Mouse (Mus musculus) cortical plate, adult 2 months (tissue): ENCODE results near the gene Kcnk2. TPM values are rescaled to one million over a fixed set of nuclear protein-coding genes. Genes with fewer than 3 reads are reported as not detected.
A peak's percentile ranks its signal among the peaks of the same experiment; 100 is the strongest.

ENCODE experiments used
- H3K27ac ChIP-seq: fragments of 200-500 bp; 2 replicates; pipeline ENCODE4 v1.5.1; 2012; ENCODE audit warnings: low read length, control low read depth, inconsistent platforms; ENCODE audit not compliant: insufficient read depth
- H3K4me1 ChIP-seq: fragments of 200-500 bp; 2 replicates; pipeline ENCODE4 v1.6.1; 2011; ENCODE audit warnings: low read length; ENCODE audit not compliant: control insufficient read depth, insufficient read depth
- H3K4me3 ChIP-seq: fragments of 200-500 bp; 2 replicates; pipeline ENCODE4 v1.5.1; 2011; ENCODE audit warnings: mild to moderate bottlenecking, low read length, control low read depth; ENCODE audit not compliant: insufficient read depth
- CTCF ChIP-seq: fragments of 200-500 bp; IDR thresholded peaks from 2 replicates; pipeline ENCODE4 v1.5.1; 2011; ENCODE audit warnings: mild to moderate bottlenecking, control low read depth, low read length; ENCODE audit not compliant: insufficient read depth; ENCODE audit errors: extremely low read depth
- POLR2A ChIP-seq: fragments of 200-500 bp; IDR thresholded peaks from 2 replicates; pipeline ENCODE4 v1.6.1; 2011; ENCODE audit warnings: mild to moderate bottlenecking, low read length, control low read depth; ENCODE audit not compliant: insufficient read depth; ENCODE audit errors: extremely low read depth
- polyA plus RNA-seq: library from polyadenylated mRNA; depleted of rRNA; stranded (reverse); fragments of >200 nt; gene quantifications from 2 replicates; pipeline ENCODE4 v1.2.3, GENCODE M21; 2012

The Kcnk2 gene
- polyA plus RNA-seq, 1 experiment, result 40.2 TPM

- peak overlapping the region; percentile 78 for H3K27ac ChIP-seq
- H3K4me3 ChIP-seq, result 0 out of 2 replicates have a peak overlapping the region, but pooled peaks have one; percentile 3
- TF ChIP-seq POLR2A, result no peak
- no peak for TF ChIP-seq CTCF
- H3K4me1 ChIP-seq, result peaks cover 7% of the 10 kb centered on the region
Measured at GRCm38 (mm10) chr1:189228222-189229084, 173.6 kb downstream of the Kcnk2 start.

GRCm38 (mm10) chr1:189227479-189227878 lies 174.6 kb downstream of the Kcnk2 start:
- no peak for TF ChIP-seq POLR2A
- TF ChIP-seq CTCF, result no peak
- Histone ChIP-seq H3K4me3 (no peak overlapping the region), H3K27ac (no peak overlapping the region), H3K4me1 (peaks cover 6% of the 10 kb centered on the region)

GRCm38 (mm10) chr1:189219051-189219450 lies 183.0 kb downstream of the Kcnk2 start:
- TF ChIP-seq POLR2A, result no peak
- TF ChIP-seq CTCF, result no peak
- Histone ChIP-seq H3K4me3 (no peak overlapping the region), H3K4me1 (peaks cover 11% of the 10 kb centered on the region), H3K27ac (no peak overlapping the region)

- TF ChIP-seq POLR2A (no peak), CTCF (no peak)
- H3K4me3 ChIP-seq, result no peak overlapping the region
- peaks cover 11% of the 10 kb centered on the region for H3K4me1 ChIP-seq
- no peak overlapping the region for H3K27ac ChIP-seq
Measured at GRCm38 (mm10) chr1:189217751-189218564, 184.1 kb downstream of the Kcnk2 start.

GRCm38 (mm10) chr1:189215131-189215530 lies 186.9 kb downstream of the Kcnk2 start:
- Histone ChIP-seq H3K27ac (no peak overlapping the region), H3K4me1 (peaks cover 11% of the 10 kb centered on the region), H3K4me3 (no peak overlapping the region)
- TF ChIP-seq POLR2A (no peak), CTCF (no peak)

- Histone ChIP-seq H3K27ac (no peak overlapping the region), H3K4me3 (no peak overlapping the region), H3K4me1 (peaks cover 11% of the 10 kb centered on the region)
- no peak for TF ChIP-seq CTCF
- TF ChIP-seq POLR2A, result no peak
Measured at GRCm38 (mm10) chr1:189214477-189214876, 187.6 kb downstream of the Kcnk2 start.

- Histone ChIP-seq H3K4me3 (no peak overlapping the region), H3K27ac (no peak overlapping the region), H3K4me1 (no peaks in the 10 kb centered on the region; the same call in 1 of the 2 replicates)
- TF ChIP-seq CTCF (no peak), POLR2A (no peak)
Measured at GRCm38 (mm10) chr1:189209715-189210108, 192.4 kb downstream of the Kcnk2 start.

GRCm38 (mm10) chr1:189209029-189209714 lies 192.9 kb downstream of the Kcnk2 start:
- H3K4me3 ChIP-seq, result no peak overlapping the region
- no peak for TF ChIP-seq POLR2A
- TF ChIP-seq CTCF, result no peak

GRCm38 (mm10) chr1:189208605-189209004 lies 193.5 kb downstream of the Kcnk2 start:
- TF ChIP-seq POLR2A, result no peak
- Histone ChIP-seq H3K27ac (no peak overlapping the region), H3K4me3 (no peak overlapping the region), H3K4me1 (no peaks in the 10 kb centered on the region)

More at GRCm38 (mm10) chr1:189209029-189209714, 192.9 kb downstream of the Kcnk2 start:
- H3K4me1 ChIP-seq, result no peaks in the 10 kb centered on the region; the same call in 1 of the 2 replicates
- no peak overlapping the region for H3K27ac ChIP-seq
